In the genomic region with DNA sequence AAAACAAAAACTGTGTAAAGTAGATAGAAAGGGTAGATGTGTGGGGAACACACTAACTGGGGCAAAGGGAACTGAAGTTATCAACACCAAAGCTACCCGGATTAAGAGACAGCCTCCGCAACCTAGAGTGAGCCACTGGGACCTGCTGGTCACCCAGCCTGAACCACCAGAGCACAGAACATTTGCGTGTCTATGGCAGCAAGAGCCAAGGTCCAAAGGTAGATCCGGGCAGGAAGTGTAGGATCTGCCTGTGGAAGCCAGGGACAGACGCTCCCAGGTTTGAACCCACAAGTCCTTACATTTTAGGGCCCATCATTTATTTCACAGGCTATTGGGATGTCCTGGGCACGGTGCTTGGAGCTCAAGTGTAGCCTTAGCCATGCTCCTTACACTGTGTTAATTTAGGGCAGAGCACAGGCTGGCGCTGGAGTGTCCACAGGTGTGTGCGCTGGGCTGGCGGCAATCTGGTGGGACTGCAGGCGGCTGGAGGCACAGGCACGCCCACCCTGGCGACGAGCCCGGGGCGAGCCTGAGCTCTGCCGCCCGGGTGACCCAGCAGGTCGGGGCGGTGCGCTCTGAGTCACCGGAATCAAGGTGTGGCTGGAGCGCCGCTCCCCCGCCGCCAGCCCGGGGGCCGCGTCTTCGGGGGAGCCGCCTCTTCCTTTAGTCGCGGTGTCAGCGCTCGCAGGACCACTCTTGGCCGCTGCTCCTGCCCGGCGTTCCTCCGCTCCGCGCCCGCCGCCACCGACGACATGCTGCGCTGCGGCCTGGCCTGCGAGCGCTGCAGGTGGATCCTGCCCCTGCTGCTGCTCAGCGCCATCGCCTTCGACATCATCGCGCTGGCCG, we compare ENCODE assay signal across 8 mouse cellular contexts. TPM values are rescaled to one million over a fixed set of nuclear protein-coding genes. Genes with fewer than 3 reads are reported as not detected.
A peak's percentile ranks its signal among the peaks of the same experiment; 100 is the strongest.
DNase-seq lines count a peak whose midpoint lies in the region; ATAC-seq and TF ChIP-seq lines count a peak whose summit lies in the region.

A gene (plus strand): TSS at position 580 of the 846 bp plus-strand sequence.

- DNase-seq in CD4-positive helper T cell, adult 2 months (ENCODE audit: low read depth, low spot score), result peak; percentile 54
- DNase-seq in adrenal gland, adult 8-10 months, result peak; percentile 4
- peak; percentile 17 for DNase-seq in embryo, embryonic 11.5 days (ENCODE audit: low read depth, low spot score)
- peak; percentile 91 for DNase-seq in lung, postnatal 0 days (ENCODE audit: low spot score)
- peak; percentile 15 for DNase-seq in ovary, postnatal 10 days (ENCODE audit: low spot score)
- DNase-seq in urinary bladder, postnatal 36 days (ENCODE audit: low spot score in 2 of 2), result peak; percentile 74 to 80

- peak within 1 kb of the TSS; percentile 74 for H3K4me3 ChIP-seq in heart, embryonic 15.5 days
- peak within 1 kb of the TSS; percentile 60 for H3K4me3 ChIP-seq in kidney, embryonic 16.5 days (ENCODE audit: low read length)
- H3K4me3 ChIP-seq in lung, postnatal 0 days (ENCODE audit: low read depth, low read length), result peak within 1 kb of the TSS; percentile 53

- ATAC-seq in heart, embryonic 15.5 days (replicated peaks; ENCODE audit: insufficient number of reproducible peaks, insufficient read depth, low FRiP score, low read depth), result peak; percentile 84
- ATAC-seq in kidney, embryonic 16.5 days (ENCODE audit: low FRiP score, low TSS enrichment), result peak; percentile 97
- peak; percentile 96 for ATAC-seq in lung, postnatal 0 days

- peak within 1 kb of the TSS; percentile 81 for H3K4me2 ChIP-seq in heart, embryonic 15.5 days
- peak within 1 kb of the TSS; percentile 91 for H3K4me2 ChIP-seq in kidney, embryonic 16.5 days (replicated peaks; ENCODE audit: low read depth, low read length)
- peak within 1 kb of the TSS; percentile 80 for H3K4me2 ChIP-seq in lung, postnatal 0 days (replicated peaks; ENCODE audit: low read depth, low read length)

- no peaks in the 10 kb centered on the region for H3K9me3 ChIP-seq in heart, embryonic 15.5 days (replicated peaks)
- H3K9me3 ChIP-seq in kidney, embryonic 16.5 days (ENCODE audit: low read length), result no peaks in the 10 kb centered on the region
- no peaks in the 10 kb centered on the region for H3K9me3 ChIP-seq in lung, postnatal 0 days (ENCODE audit: low read length)

- peak; percentile 30 for TF ChIP-seq CTCF in lung, postnatal 0 days (IDR thresholded peaks at IDR 0.05)

- 2% methylated on average over 50 of the region's 54 CpGs for WGBS in heart, embryonic 15.5 days
- 2% methylated on average over 54 of the region's 54 CpGs for WGBS in kidney, embryonic 16.5 days
- WGBS in lung, postnatal 0 days, result 4% methylated on average over 46 of the region's 54 CpGs

- H3K27me3 ChIP-seq in heart, embryonic 15.5 days, result no peaks in the 10 kb centered on the region
- H3K27me3 ChIP-seq in kidney, embryonic 16.5 days (ENCODE audit: insufficient read depth, low read length), result peaks cover 31% of the 10 kb centered on the region
- peaks cover 14% of the 10 kb centered on the region for H3K27me3 ChIP-seq in lung, postnatal 0 days (replicated peaks; ENCODE audit: insufficient read depth, low read length)

- TF ChIP-seq EP300 in lung, postnatal 0 days (IDR thresholded peaks at IDR 0.05), result no peak

- peak within 1 kb of the TSS; percentile 76 for H3K27ac ChIP-seq in heart, embryonic 15.5 days
- H3K27ac ChIP-seq in kidney, embryonic 16.5 days (ENCODE audit: low read length), result 0 out of 2 replicates have a peak within 1 kb of the TSS, but pooled peaks have one; percentile 24
- peak within 1 kb of the TSS; percentile 88 for H3K27ac ChIP-seq in lung, postnatal 0 days (ENCODE audit: low read length)

- H3K36me3 ChIP-seq in heart, embryonic 15.5 days, result no peaks in the 10 kb centered on the region
- no peaks in the 10 kb centered on the region for H3K36me3 ChIP-seq in kidney, embryonic 16.5 days (ENCODE audit: insufficient read depth, low read length)
- no peaks in the 10 kb centered on the region for H3K36me3 ChIP-seq in lung, postnatal 0 days (ENCODE audit: insufficient read depth, low read length)

- peaks cover 24% of the 10 kb centered on the region for H3K4me1 ChIP-seq in heart, embryonic 15.5 days (replicated peaks)
- no peaks in the 10 kb centered on the region; the same call in 1 of the 2 replicates for H3K4me1 ChIP-seq in kidney, embryonic 16.5 days (ENCODE audit: insufficient read depth, low read length)
- peaks cover 5% of the 10 kb centered on the region; the same call in 1 of the 2 replicates for H3K4me1 ChIP-seq in lung, postnatal 0 days (ENCODE audit: insufficient read depth, low read depth, low read length)

- H3K9ac ChIP-seq in heart, embryonic 15.5 days, result peak within 1 kb of the TSS; percentile 80
- H3K9ac ChIP-seq in kidney, embryonic 16.5 days (replicated peaks; ENCODE audit: low read length), result peak within 1 kb of the TSS; percentile 71
- H3K9ac ChIP-seq in lung, postnatal 0 days (replicated peaks; ENCODE audit: low read depth), result peak within 1 kb of the TSS; percentile 52

RNA-seq across cellular contexts. Expression of the gene that starts here (rescaled TPM):
- total RNA-seq in adrenal gland, adult 8-10 months (2022), result 1 to 10 TPM; 3.2 to 4.5 (median 3.8) TPM
- polyA plus RNA-seq in heart, embryonic 15.5 days (2015; fragmentation: Nextera tagmentation; extraction: Ambion mirVana), result 162 and 194 TPM in 2 replicates
- polyA plus RNA-seq in kidney, embryonic 16.5 days (2015; fragmentation: Nextera tagmentation; extraction: Ambion mirVana), result 19.9 and 21.8 TPM in 2 replicates
- polyA plus RNA-seq in lung, postnatal 0 days (2015; fragmentation: Nextera tagmentation; extraction: Ambion mirVana), result 65.5 and 70.9 TPM in 2 replicates

Comparison
In these comparisons a context has a peak if more than half of its experiments do, and no peak if none do; other contexts are left out.
1. Peak in every context shown above with its lines: DNase-seq, ATAC-seq, H3K4me3 ChIP-seq and H3K27ac ChIP-seq.
2. DNase-seq: peak in every context shown above with its lines; median percentile 91 in lung, postnatal 0 days; 77 in urinary bladder, postnatal 36 days; 54 in CD4-positive helper T cell, adult 2 months; 17 in embryo, embryonic 11.5 days; 15 in ovary, postnatal 10 days; 4 in adrenal gland, adult 8-10 months.
3. H3K27ac ChIP-seq: peak in every context shown above with its lines; median percentile 88 in lung, postnatal 0 days; 76 in heart, embryonic 15.5 days; 24 in kidney, embryonic 16.5 days.